Mouse (Mus musculus) hindbrain, embryonic 13.5 days (tissue): ENCODE data around the gene 4930556J24Rik. TPM values are rescaled to one million over a fixed set of nuclear protein-coding genes. Genes with fewer than 3 reads are reported as not detected.

Experiments used
- ATAC-seq: fragments of 200-750 bp; cut with Nextera tagmentation; 2 replicates; pipeline ENCODE4 v1.8.0; 2017; ENCODE audit warnings: moderate TSS enrichment; ENCODE audit not compliant: low FRiP score
- H3K27ac ChIP-seq: fragments of 300-500 bp; sonication (generic); 2 replicates; pipeline ENCODE4 v1.5.1; 2015; ENCODE audit warnings: inconsistent platforms, mild to moderate bottlenecking, moderate library complexity
- H3K27me3 ChIP-seq: fragments of 300-500 bp; sonication (generic); 2 replicates; pipeline ENCODE4 v1.6.1; 2015; ENCODE audit warnings: mild to moderate bottlenecking, inconsistent platforms
- H3K36me3 ChIP-seq: fragments of 300-500 bp; sonication (generic); 2 replicates; pipeline ENCODE4 v1.6.1; 2015; ENCODE audit warnings: mild to moderate bottlenecking, inconsistent platforms
- H3K4me1 ChIP-seq: fragments of 300-500 bp; sonication (generic); replicated peaks from 2 replicates; pipeline ENCODE4 v1.6.1; 2015; ENCODE audit warnings: inconsistent platforms
- H3K4me2 ChIP-seq: fragments of 300-500 bp; sonication (generic); 2 replicates; pipeline ENCODE4 v1.6.1; 2015; ENCODE audit warnings: inconsistent platforms, mild to moderate bottlenecking, moderate library complexity
- H3K4me3 ChIP-seq: fragments of 300-500 bp; sonication (generic); 2 replicates; pipeline ENCODE4 v1.5.1; 2015; ENCODE audit warnings: mild to moderate bottlenecking, inconsistent platforms
- H3K9ac ChIP-seq: fragments of 300-500 bp; sonication (generic); 2 replicates; pipeline ENCODE4 v1.6.1; 2015; ENCODE audit warnings: mild to moderate bottlenecking, inconsistent platforms
- H3K9me3 ChIP-seq: fragments of 300-500 bp; sonication (generic); 2 replicates; pipeline ENCODE4 v1.6.1; 2016; ENCODE audit warnings: inconsistent platforms
- WGBS: fragments of 180-500 bp; shearing (Covaris S2); methylation state at CpG from one replicate; pipeline ENCODE4 v1.1.7; 2015; 5-methylcytosine and 5-hydroxymethylcytosine counted together
- polyA plus RNA-seq: library from polyadenylated mRNA; unstranded; fragments of >200 nt; fragmentation: Nextera tagmentation; extraction: Ambion mirVana; gene quantifications from 2 replicates; pipeline ENCODE4 v1.2.1, GENCODE M21; 2015

4930556J24Rik gene
- polyA plus RNA-seq, 1 experiment from 2014 or later, result not detected

DNA sequence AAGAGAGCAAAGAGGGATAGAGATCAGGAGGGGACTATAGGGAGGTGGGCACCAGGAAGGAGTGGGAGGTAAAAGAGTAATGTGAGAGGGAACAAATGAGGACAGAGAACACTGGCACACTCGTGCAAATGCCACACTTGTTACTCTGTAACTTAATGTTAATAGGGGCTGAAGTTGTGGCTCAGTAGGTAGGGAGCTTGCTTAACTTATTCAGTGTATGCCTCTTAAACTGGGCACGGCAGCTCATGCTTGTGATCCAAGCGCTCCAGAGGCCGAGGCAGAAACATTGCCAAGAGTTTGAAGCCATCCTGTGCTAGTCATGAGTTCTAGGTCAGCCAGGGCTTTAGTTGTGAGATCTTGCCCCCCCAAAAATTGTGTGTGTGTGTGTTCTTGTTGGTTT lies 41.4 kb downstream of the 4930556J24Rik start:
- Histone ChIP-seq H3K9me3 (no peaks in the 10 kb centered on the region), H3K4me3 (no peak overlapping the region), H3K27me3 (no peaks in the 10 kb centered on the region), H3K36me3 (no peaks in the 10 kb centered on the region), H3K9ac (no peak overlapping the region), H3K27ac (no peak overlapping the region), H3K4me1 (peaks cover 17% of the 10 kb centered on the region), H3K4me2 (no peak overlapping the region)
- ATAC-seq, result no peak
- WGBS, result 66% methylated on average over 4 of the region's 4 CpGs

DNA sequence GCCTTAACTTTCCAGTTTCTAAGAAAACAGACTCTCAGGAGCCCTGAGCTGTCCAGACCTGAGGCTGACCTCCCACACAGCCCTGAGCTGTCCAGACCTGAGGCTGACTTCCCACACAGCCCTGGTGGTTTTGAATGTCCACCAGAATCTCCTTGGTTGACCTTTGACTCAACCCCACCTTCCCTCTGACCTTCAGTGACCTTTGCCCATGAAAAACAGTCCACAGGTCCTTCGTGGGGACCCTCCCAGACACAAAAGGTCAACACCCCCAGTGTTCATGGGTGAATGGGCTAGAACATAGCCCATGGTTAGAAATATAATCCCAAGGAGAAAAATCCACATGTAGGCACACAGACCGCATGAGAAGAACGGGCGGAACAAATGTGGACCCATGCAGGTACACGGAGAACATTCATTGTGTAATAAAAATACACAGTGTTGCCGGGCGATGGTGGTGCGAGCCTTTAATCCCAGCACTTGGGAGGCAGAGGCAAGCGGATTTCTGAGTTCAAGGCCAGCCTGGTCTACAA lies 42.8 kb downstream of the 4930556J24Rik start:
- Histone ChIP-seq H3K9ac (no peak overlapping the region), H3K27me3 (no peaks in the 10 kb centered on the region), H3K27ac (no peak overlapping the region), H3K9me3 (no peaks in the 10 kb centered on the region), H3K36me3 (no peaks in the 10 kb centered on the region), H3K4me2 (no peak overlapping the region), H3K4me3 (no peak overlapping the region), H3K4me1 (peaks cover 17% of the 10 kb centered on the region)
- WGBS, result 86% methylated on average over 9 of the region's 9 CpGs
- no peak for ATAC-seq

DNA sequence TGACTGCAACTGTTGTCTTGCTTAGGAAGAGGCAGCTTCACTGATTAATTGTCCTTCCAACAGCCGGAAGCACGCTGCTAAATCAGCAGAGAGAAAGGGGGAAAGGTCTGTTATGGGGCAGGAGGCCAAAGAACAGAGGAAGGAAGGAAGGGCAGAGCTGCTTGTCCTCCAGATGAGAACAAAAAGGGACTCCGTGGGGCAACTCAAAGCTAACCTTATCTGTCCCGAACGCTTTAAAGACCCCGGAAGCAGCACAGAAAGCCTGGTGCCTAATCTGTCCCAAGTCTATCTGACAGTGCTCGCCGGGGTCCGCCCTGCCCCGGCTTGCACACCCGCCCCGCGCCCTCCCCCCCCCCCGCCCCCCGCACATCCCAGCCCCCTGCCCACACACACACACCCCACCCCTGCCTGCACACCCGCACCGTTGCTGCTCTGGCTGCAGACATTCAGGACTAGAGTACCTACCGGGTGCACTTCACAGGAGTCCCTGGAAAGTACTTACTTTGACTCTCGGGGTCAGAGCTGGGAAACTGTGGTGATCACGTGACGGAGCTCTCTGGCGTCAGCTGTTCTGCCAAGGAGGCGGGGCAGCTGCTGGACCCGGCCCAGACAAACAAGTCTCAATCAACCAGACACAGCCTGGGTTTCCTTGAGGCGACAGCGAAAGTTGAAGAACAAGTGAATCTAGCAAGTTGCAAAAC lies 44.9 kb downstream of the 4930556J24Rik start, which contains the start of gene Tcn2:
Tcn2 (minus strand) TSS at position 649 of the 701 bp plus-strand sequence.
- Histone ChIP-seq H3K4me2 (peak within 1 kb of the TSS; percentile 76), H3K9ac (peak within 1 kb of the TSS; percentile 64), H3K9me3 (no peaks in the 10 kb centered on the region), H3K4me1 (peaks cover 17% of the 10 kb centered on the region), H3K4me3 (peak within 1 kb of the TSS; percentile 50), H3K27me3 (no peaks in the 10 kb centered on the region), H3K27ac (no peak within 1 kb of the TSS), H3K36me3 (peaks cover 3% of the 10 kb centered on the region)
- WGBS, result under 1% methylated on average over 20 of the region's 26 CpGs
- peak; percentile 86 for ATAC-seq

DNA sequence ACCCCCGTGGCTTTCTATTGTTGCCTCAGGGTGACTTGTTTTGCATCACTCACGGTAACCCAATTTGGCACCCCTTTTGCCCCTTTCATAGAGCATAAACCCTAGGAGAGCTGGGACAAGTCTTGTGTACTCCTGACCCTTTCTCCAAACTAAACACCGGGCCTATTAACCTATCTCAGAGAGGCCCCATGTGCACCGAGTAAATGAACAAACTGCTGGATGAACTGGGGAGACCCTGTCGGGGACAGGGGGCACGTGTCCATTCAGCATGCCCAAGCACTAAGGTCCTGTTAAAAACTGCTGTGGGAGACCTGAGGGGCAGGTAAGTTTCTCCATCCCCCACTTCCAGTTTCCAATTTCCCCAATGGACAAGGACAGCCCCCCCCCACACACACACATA lies 45.6 kb downstream of the 4930556J24Rik start:
- Histone ChIP-seq H3K4me1 (peaks cover 17% of the 10 kb centered on the region), H3K9ac (peak overlapping the region; percentile 64), H3K36me3 (peaks cover 10% of the 10 kb centered on the region), H3K27ac (no peak overlapping the region), H3K9me3 (no peaks in the 10 kb centered on the region), H3K4me2 (peak overlapping the region; percentile 76), H3K27me3 (no peaks in the 10 kb centered on the region), H3K4me3 (peak overlapping the region; percentile 50)
- no peak for ATAC-seq
- 17% methylated on average over 6 of the region's 6 CpGs for WGBS

DNA sequence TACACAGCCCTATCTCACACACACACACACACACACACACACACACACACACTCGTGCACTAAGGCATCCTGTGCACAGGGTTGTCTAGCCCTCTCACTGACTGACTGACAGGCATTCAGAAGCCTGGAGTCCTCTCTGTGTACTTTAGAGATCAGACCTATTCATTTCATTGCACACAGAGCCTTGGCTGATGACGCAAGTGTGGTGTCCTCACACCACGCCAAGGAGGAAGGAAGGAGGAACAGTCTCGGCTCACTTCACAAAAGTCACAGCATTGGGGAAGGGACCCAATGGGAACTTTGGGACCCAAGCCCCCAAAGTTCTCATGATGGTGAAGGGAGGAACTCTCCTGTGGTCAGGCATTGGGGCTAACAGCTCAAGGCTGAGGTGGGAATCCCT lies 46.6 kb downstream of the 4930556J24Rik start:
- H3K4me1 ChIP-seq, result peaks cover 17% of the 10 kb centered on the region
- no peaks in the 10 kb centered on the region for H3K9me3 ChIP-seq
- H3K27ac ChIP-seq, result no peak overlapping the region
- no peak for ATAC-seq
- 87% methylated on average over 4 of the region's 4 CpGs for WGBS
- H3K27me3 ChIP-seq, result no peaks in the 10 kb centered on the region
- no peak overlapping the region for H3K9ac ChIP-seq
- no peak overlapping the region for H3K4me3 ChIP-seq
- H3K36me3 ChIP-seq, result peaks cover 16% of the 10 kb centered on the region
- H3K4me2 ChIP-seq, result no peak overlapping the region

DNA sequence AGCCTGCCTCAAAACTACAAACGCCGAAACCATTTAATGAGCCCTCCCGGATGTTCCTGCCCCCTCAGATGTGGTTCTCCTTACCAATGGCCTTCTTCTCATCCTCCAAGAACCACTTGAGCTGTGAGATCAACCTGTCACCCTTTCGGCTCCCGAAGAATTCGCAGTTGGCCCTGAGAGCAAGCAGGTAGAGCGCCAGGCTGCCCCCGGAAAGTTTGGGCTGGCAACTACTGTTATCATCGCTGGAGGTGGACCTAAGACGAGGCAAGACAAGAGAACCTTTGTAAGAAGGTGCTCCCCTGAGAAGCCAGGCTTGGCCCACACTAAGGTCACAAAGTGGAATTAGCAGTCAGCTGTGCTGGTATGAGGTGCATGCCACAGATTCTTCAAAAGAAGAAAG lies 50.7 kb downstream of the 4930556J24Rik start:
- Histone ChIP-seq H3K27ac (no peak overlapping the region), H3K4me3 (no peak overlapping the region), H3K27me3 (no peaks in the 10 kb centered on the region), H3K4me1 (peaks cover 4% of the 10 kb centered on the region), H3K9ac (no peak overlapping the region), H3K9me3 (no peaks in the 10 kb centered on the region), H3K36me3 (peaks cover 36% of the 10 kb centered on the region), H3K4me2 (no peak overlapping the region)
- 90% methylated on average over 10 of the region's 10 CpGs for whole genome bisulfite sequencing
- ATAC-seq, result no peak

DNA sequence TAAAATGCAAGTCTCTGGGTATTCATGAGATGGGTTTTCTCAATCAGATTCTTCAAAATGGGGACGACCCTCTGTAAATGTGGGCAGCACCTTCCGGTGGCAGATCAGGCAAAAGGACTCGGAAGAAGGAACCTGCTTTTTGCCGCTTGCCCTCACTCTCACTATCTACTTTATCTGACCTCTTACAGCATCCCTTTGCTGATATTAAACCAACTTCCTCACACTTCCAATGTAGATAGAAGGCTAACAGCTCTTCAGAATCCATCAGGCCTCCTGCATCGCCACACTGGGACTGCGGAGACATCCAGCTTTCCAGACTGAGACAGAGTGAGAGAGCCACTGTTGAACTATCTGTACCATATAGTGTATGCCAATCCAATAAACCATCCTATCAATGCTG lies 53.8 kb downstream of the 4930556J24Rik start:
- ATAC-seq, result no peak
- Histone ChIP-seq H3K36me3 (peaks cover 36% of the 10 kb centered on the region), H3K9me3 (no peaks in the 10 kb centered on the region), H3K4me3 (no peak overlapping the region), H3K9ac (no peak overlapping the region), H3K4me2 (no peak overlapping the region), H3K27me3 (no peaks in the 10 kb centered on the region), H3K27ac (no peak overlapping the region), H3K4me1 (no peaks in the 10 kb centered on the region)
- WGBS, result 93% methylated on average over 6 of the region's 6 CpGs

DNA sequence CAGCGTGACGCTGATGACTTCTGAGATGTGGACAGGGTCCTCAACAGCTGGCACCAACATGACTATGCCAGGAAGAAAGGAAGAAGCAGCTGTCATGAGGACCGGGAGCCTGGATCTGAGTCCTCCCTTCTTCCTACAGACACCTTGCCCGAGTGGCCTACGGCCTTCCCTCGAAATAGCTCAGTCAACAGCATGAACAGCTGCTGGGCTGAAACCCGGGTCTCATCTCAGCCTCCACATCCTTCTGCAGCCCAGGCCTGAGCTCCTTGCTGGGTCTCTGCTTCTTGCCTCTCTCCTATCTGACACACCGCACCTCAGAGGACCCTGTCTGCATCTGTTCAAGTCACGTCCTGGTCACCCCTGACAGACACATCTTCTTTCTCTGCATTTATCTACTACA lies 54.5 kb downstream of the 4930556J24Rik start:
- ATAC-seq, result no peak
- Histone ChIP-seq H3K27me3 (no peaks in the 10 kb centered on the region), H3K4me1 (no peaks in the 10 kb centered on the region), H3K9ac (no peak overlapping the region), H3K4me2 (no peak overlapping the region), H3K36me3 (peaks cover 36% of the 10 kb centered on the region), H3K9me3 (no peaks in the 10 kb centered on the region), H3K27ac (no peak overlapping the region), H3K4me3 (no peak overlapping the region)
- 96% methylated on average over 9 of the region's 9 CpGs for WGBS

DNA sequence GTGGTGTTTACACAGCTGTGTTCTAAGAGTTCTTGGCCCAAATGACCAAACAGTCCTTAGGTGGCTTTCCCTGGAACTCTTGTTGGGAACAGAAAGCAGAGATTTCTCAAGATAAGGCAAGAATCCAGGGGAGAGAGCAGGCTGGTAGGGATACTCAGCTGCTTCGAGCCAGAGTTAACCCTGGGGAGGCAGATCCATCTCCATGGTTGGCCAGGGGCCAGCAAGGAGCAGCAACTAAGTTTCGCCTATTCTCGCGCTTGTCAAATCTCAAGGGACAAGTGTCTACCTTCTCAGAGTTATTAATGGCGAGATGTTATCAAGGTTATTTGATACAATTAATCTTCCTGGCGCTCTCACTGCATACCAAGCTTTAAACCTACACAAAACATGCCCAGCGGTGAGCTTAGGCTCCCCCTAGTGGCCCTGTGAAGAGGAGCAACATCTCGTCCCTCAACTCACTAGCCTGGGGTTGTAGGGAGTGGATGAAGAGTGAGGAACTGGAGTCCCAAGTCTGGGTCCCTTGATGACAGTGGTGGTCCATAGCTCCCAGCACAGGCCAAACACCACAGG lies 55.2 kb downstream of the 4930556J24Rik start:
- H3K36me3 ChIP-seq, result peaks cover 30% of the 10 kb centered on the region
- no peaks in the 10 kb centered on the region for H3K27me3 ChIP-seq
- H3K9ac ChIP-seq, result no peak overlapping the region
- ATAC-seq, result no peak
- no peaks in the 10 kb centered on the region for H3K9me3 ChIP-seq
- WGBS, result 24% methylated on average over 8 of the region's 8 CpGs
- no peak overlapping the region for H3K4me2 ChIP-seq
- no peak overlapping the region for H3K4me3 ChIP-seq
- H3K27ac ChIP-seq, result no peak overlapping the region
- no peaks in the 10 kb centered on the region for H3K4me1 ChIP-seq

DNA sequence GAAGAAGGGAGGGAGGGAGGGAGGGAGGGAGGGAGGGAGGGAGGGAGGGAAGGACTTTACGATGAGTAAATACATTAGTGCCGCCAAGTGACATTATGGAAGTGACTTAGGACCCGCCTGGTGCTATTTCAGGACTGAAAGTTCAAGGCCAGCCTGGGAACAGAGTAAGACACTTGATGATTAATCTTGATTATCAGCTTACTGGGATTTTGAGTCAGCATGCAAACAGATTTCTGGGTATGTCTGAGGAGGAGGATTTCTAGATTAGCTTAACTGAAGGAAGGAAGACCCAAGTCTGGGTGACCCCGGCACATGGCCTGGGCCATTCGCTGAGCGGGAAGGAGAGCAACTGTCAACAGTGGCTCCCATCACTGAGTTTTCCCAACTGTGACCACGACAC lies 56.1 kb downstream of the 4930556J24Rik start:
- H3K27me3 ChIP-seq, result 0 out of 2 replicates have a peak, but pooled peaks cover 5% of the 10 kb centered on the region
- no peak for ATAC-seq
- no peaks in the 10 kb centered on the region for H3K9me3 ChIP-seq
- WGBS, result 87% methylated on average over 7 of the region's 7 CpGs
- H3K4me2 ChIP-seq, result no peak overlapping the region
- H3K4me1 ChIP-seq, result no peaks in the 10 kb centered on the region
- peaks cover 21% of the 10 kb centered on the region for H3K36me3 ChIP-seq
- no peak overlapping the region for H3K27ac ChIP-seq
- H3K4me3 ChIP-seq, result no peak overlapping the region
- no peak overlapping the region for H3K9ac ChIP-seq

DNA sequence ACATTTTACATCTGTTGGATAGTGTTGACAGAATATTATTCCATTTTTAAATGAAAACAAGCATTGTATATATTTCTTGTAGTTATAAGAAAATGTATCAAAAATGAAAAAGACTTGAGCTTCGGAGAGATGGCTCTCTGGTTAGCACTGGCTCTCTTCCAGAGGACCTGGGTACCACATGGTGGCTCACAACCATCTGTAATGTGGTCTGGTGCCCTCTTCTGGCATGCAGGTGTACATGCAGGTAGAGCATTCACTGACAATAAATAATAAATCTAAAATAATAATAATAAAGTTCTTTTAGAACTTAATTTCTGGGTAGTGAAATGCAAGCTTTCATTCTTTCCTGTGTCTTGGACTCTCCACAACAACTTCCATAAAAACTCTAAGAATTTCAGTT lies 57.8 kb downstream of the 4930556J24Rik start:
- 59% methylated on average over 1 of the region's 1 CpGs for WGBS

DNA sequence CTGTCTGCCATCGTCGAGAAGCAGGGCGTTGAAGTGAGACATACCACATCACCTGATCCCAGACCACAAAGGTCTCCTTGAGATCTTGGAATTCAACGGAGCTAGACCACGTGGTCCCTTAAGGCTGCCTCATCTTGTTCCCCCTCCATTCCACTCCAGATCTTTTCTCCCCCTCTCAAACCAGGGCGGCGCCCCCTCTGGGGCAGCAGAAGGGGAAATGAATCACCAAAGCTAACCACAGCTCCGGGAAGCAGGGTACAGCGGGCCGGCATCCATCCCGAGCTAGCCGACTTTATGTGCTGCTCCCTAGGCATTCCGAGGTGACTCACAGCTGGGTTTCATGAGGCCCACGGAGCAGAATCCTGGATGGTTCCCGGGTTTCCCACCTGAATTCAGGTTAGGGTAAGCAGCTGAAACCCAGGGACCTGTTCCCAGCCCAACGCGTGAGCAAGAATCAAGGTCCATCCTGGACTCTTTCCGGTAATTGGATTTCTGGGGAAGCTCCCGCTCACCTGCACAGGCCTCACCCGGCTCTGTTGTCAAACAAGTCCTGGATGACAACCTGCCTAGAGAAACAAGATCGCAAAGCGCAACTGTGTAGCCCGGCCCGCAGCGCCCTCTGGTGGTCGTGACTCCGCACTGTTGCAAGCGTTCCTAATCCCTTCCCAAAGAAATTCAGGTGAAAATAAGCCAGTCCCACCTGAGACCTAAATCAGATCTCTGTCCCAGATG lies 62.3 kb downstream of the 4930556J24Rik start, which contains the start of gene Slc35e4:
Slc35e4 (minus strand) TSS at position 556 of the 732 bp plus-strand sequence.
- H3K4me3 ChIP-seq, result peak within 1 kb of the TSS; percentile 62
- peak within 1 kb of the TSS; percentile 77 for H3K27ac ChIP-seq
- peak within 1 kb of the TSS; percentile 81 for H3K9ac ChIP-seq
- peak within 1 kb of the TSS; percentile 89 for H3K4me2 ChIP-seq
- no peaks in the 10 kb centered on the region for H3K9me3 ChIP-seq
- no peaks in the 10 kb centered on the region for H3K36me3 ChIP-seq
- 0 out of 2 replicates have a peak, but pooled peaks cover 5% of the 10 kb centered on the region for H3K27me3 ChIP-seq
- peaks cover 45% of the 10 kb centered on the region for H3K4me1 ChIP-seq
- WGBS, result under 1% methylated on average over 28 of the region's 28 CpGs
- ATAC-seq, result peak; percentile 59

More for the DNA sequence above, 57.8 kb downstream of the 4930556J24Rik start:
- H3K4me1 ChIP-seq, result peaks cover 6% of the 10 kb centered on the region
- H3K4me2 ChIP-seq, result no peak overlapping the region
- peaks cover 12% of the 10 kb centered on the region for H3K36me3 ChIP-seq
- no peak overlapping the region for H3K9ac ChIP-seq
- H3K4me3 ChIP-seq, result no peak overlapping the region
- no peaks in the 10 kb centered on the region for H3K9me3 ChIP-seq
- no peak overlapping the region for H3K27ac ChIP-seq
- 0 out of 2 replicates have a peak, but pooled peaks cover 5% of the 10 kb centered on the region for H3K27me3 ChIP-seq
- no peak for ATAC-seq
